Mouse (Mus musculus) neutrophil, adult 5-6 weeks (primary cell): ENCODE measurements around the gene Zfand3. TPM values are rescaled to one million over a fixed set of nuclear protein-coding genes. Genes with fewer than 3 reads are reported as not detected.

Experiments
- ATAC-seq: fragments of 151-379, 151-347 bp; 2 replicates; pipeline ENCODE4 v1.8.0; 2017; ENCODE audit warnings: mild to moderate bottlenecking, moderate TSS enrichment; ENCODE audit not compliant: insufficient number of reproducible peaks, poor library complexity, low FRiP score, severe bottlenecking; ENCODE audit errors: extremely low read depth
- total RNA-seq: library from RNA; stranded (forward); fragments of 200-1000 nt; gene quantifications from 2 replicates; pipeline ENCODE4 v1.2.3, GENCODE M21; 2017

The Zfand3 gene
- total RNA-seq, 1 experiment from 2014 or later: 83.2 TPM

DNA sequence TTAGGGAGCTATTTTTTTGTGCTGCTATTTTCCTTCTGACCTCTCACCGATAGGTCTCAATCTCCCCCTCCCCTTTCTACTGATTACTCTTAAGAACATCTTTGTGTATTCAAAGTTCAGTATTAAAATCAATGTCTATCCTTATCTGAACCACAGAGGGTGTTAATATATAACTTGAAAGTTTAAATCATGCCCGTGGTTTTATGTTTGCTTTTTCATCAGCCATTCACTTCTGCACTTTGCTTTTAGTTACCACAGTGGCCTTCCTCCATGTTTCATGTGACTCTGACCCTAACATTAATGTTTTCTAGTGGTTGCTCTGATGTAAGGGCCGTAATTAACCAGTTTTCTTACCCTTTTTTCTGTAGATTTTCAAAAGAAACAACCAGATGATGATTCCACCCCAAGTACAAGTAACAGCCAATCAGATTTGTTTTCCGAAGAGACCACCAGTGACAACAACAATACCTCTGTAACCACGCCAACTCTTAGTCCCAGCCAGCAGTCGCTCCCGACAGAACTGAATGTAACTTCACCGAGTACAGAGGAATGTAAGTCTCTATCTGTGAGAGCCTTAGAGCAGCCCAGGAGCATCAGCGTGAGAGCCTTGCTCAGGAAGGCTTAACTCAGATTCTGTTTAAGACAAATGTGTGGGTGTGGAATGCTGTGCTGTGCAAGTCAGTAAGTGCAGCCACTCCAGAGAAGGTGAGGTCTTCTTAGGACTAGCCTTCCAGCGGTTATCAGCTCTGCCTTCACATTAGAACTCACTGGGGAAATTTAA is 130.6 kb downstream of the Zfand3 start:
- no peak for ATAC-seq

DNA sequence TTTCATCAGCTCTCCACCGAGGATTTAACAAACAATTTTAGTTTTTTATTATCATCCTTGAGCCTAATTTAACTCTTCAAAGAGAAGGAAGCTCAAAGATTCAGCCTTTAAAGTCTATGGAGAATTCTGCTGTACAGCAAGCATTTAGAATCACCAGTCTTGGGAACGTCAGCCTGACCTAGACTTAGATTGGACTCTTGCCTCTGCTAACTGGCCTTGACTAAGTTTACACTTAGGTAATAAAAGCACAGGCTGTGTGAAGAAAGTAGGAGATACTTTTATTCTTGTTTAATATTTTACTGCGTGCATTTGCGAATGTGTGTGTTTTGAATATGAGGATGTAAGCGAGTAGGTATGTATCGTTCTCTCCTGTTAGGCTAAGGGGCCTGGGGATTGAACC is 131.4 kb downstream of the Zfand3 start:
- no peak for ATAC-seq

DNA sequence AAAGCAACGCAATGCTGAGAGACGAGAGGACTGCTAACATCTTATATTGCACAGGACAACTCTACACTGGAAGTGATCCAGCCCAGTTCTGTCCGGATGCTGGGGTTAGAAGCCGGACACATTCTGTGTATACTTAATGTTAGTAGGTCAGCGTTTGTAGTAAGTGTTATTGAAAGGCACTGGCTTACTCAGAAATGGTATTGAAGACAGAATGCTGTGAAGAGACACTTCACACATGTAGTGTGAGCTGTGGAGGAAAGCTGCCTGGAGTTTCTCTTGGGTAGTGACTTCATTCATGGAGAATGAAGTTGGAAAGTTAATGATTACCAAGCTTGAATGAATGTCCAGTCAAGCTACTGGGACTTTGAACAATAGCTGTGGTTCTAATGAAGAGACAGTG is 132.2 kb downstream of the Zfand3 start:
- no peak for ATAC-seq

DNA sequence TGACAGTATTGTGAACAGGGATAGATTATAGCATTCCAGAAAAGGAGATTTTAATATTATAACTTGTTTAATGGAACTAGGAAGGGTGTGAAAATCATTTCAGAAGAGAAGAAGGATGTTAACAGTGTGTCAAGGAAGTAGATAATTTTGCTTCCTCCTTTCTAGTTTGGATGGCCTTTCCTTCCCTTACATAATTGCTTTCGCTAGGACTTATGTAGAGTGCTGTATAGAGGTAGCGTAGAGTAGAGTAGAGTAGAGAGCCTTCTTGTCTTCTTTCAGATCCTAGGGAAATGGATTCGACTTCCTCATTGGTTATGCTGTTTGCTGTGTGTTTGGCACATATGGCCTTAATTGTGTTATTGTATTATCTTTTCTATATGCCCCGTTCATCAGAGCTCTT is 132.6 kb downstream of the Zfand3 start:
- no peak for ATAC-seq

DNA sequence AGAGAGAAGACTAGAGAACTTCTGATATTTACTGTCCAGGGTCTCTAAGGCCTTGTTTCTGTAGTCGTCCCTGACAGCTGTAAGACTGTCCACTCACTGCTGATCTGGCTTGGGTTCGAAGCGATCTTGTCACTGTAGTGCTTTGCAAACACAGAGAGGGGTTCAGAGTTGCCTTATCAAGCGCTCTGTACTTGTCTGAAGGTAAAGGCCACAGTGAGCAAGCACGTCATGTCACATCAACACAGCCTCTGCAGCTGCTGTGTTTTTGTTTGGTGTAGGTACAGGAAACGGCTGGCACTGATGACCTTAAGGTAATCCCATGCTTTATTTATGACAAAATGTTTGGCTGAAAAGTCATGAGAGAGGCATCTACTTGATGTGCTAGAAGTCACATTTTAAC is 139.6 kb downstream of the Zfand3 start:
- no peak for ATAC-seq

DNA sequence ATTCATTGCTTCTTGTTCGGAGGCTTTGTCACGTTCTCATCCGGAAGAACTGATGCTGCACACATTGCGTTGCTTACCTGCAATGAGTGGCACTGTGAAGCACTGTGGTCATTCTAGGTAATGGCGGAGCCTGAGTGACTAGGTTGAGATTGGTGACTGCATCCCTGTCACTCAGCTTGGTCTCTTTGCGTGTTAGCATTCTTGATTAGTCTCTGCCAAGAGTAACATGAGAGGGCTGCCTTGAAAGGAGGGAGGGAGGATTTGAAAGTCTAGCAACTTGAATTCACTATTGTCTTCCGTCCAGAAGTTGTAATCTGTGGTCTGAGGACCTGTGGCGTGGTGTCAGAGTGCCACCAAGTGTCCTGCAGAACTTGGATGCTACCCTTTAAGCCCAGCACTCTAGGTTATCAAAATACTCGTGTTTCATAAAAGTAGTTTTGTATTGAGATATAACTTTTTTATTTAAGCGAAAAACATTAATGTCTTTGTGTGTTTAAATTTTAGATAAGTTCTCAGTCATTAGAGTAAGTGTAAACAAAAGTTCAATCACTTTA is 141.1 kb downstream of the Zfand3 start:
- no peak for ATAC-seq

DNA sequence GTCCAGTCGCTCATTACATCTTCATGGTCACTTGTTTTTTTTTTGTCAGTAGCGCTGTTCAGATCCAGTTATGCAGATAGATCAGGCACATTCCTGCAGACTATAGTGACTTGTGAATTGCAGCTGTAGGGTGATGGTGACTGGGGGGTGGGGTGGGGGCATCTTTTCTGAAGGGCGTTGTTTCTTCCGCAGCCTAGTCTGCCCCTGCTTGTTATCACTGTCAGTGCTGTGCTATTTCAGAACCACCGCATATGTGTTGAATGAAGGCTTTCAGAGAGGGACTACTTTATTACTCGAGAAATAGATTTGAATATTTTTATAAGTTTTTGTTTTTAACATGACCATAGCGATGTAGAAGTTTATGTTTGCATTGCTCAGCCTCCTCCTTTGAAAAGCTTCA is 142.0 kb downstream of the Zfand3 start:
- no peak for ATAC-seq

DNA sequence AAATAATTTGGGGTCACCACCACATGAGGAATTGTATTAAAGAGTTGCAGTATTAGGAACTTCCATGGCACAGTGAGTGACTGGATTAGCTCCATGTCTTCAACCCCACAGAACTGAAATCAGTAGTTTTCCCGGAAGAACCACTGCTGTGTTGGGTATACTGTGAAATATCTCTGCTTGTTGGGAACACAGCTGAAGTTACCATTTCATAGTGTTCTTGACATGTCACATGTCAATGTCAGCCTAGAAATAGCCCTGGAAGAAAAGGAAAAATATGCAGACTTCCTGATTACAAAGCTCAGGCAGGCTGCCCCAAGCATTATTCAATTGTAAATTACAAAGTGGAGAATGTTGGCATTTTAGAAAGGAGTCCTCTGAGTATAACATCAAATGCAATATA is 143.4 kb downstream of the Zfand3 start:
- ATAC-seq: no peak

DNA sequence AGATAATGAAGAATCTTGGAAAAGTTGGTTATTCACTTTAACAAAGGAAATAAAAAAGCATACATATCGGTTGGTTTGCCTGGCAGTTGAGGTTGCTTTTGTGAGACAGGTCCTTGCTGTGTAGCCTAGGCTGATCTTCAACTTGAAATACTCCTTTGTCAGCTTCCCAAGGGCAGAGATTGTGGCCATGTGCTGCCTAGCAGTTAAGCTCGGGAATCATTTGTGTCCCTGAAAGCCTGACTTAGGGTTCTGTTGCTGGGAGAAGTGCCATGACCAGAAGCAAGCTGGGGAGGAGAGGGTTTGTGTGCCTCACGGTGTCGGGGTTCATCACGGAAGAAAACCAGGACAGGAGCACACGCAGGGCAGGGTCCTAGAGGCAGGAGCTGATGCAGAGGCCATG is 143.8 kb downstream of the Zfand3 start:
- no peak for ATAC-seq

DNA sequence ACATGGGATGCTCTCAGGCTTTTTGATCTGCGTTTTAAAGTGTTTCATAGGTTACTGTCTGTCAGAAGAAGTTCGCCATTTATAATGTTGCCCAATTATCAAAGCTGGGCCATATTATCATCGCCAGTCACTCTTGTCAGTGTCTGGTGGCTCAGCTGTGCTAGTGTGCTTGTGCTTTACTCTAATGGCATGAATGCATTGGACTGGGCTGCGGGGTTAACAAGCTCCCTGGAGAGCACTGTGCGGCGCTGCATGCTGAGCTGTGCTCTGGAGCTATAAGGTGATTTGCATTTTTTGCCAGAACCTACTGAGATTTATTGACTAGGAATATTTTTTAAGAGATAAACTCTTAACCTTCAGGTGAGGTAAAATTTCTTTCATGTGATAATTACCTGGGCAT is 145.4 kb downstream of the Zfand3 start:
- ATAC-seq: no peak

DNA sequence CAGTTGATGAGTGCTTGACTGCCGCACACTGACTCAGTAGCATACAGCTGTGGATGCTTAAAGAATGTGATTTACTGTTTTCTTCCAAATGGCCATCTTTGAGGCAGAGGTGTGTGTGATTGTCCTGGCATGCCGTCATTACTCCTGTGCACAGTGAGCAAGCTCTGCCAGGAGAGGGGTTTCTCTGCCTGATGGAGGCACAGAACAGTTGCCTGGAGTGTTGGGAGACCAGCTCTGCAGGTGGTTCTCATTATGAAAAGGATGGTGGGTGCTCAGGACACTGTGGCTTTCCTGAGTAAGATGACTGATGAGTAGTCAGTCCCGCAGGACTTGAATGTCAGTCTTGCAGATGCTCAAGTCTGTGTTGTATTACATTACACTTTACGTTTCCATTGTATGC is 149.6 kb downstream of the Zfand3 start:
- no peak for ATAC-seq

DNA sequence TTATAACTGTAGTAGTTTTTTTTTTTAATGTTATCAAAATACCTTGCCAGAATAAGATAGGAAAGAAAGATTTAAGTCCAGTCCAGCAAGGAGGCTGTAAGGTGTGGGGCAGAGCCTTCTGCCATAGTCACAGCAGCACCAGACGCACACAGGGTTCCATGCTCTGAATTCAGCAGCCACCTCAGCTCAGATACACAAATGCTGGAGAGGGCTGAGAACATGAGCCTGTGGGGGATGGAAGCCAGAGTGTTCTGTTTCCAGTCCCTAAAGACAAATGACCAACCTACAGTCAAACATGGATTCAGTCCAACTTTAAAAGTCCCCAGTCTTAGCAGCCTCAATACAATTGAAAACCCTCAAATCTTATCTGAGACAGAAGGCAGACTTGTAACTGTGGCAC is 150.3 kb downstream of the Zfand3 start:
- no peak for ATAC-seq

DNA sequence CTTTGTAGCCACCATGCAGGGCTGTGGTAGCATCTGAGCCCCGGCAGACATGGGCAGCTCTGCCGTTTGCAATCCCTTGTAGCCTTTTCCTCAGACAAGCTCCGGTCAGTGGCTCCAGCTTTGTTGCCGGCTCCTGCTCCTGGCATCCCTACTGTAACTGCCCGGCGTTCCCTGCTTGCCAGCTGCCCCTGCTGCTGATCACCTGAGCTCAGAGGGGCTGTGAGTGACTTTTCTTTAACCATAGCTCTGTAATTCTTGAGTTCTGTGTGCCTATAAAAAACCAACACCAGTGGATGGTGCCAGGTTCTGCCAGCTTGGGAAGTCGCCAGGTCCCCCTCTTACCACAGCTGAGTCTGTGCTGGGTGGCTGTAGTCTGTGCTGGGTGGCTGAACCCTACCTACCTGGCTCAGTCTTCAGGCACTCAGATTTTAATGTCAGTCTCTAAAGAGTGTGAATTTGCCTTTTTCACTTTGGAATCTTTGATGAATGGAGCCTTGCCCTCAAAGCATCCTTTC is 150.9 kb downstream of the Zfand3 start:
- no peak for ATAC-seq

DNA sequence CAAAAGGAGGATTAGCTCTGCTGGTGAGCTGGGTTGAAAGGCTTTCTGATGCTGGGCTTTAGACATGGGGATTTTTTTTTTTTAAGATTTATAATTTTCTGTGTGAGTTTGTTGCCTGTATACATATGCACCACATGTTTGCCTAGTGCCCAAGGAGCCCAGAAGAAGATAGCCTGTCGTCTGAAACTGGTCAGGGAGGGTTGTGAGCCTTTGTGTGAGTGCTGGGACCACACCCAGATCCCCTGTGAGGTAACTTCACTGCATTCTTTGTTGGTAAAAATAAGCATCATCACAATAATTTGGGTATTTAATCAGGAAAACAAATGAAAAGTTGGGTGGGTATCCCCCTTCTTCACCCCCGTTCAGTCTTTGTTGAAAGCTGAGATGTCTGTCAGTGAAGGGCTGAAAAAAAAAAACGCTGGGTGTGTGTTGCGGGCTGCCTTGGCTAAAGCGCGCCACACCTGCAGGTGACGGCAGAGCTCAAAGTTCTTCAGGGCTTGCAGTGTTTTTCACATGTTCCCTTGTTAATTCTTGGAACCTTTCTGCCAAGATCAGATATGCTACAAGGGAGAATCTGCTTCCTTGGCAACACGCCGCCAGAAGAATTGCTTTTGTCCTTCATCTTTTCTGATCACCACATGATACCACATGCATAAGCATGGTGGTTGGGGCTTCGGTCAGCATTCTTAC is 154.0 kb downstream of the Zfand3 start:
- no peak for ATAC-seq

DNA sequence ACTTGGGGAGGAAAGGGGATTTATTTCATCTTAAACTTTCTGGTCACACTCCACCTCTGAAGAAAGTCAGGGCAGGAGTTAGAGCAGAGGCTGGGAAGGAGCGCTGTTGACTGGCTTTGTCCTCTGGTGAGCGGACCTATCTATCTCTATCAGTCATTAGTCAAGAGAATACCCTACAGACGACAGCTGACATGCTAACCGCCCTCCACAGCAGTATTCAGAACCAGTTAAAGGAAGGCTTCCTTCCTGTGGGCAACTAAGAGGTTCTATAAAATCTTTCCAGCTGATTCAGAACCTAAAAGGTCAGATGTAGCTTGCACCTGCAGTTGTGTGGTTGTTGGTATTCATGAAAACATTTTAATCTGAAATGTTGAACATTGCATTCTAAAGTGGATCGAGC is 154.8 kb downstream of the Zfand3 start:
- ATAC-seq: no peak

DNA sequence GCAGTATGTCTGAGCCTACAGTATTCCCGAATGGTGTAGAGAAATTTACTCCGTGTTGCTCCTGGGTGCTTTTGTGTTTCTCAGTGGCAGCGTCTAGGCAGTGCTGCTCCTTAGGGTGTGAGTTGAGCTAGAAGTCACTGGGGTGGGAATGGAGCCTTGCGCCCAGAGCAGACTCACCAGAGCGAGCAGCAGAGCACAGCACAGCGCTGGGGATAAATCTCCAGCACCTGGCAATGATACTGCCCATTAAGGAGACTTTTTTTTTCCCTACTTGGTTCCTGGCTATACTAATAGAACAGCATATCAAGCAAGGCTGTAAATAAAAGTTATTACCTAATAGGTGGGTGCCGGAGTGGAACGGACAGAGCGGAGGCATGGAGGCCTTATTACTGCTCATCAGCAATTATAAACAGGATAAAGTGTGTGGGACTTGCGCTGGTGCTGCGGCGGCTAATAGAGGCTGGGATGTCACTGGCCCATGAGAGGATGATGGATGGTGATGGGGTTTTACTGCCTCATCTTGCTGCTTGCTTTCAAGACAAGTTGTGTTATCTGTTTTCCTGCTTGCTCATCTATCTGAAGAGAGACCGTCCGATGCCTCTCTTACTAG is 156.4 kb downstream of the Zfand3 start:
- ATAC-seq: no peak

DNA sequence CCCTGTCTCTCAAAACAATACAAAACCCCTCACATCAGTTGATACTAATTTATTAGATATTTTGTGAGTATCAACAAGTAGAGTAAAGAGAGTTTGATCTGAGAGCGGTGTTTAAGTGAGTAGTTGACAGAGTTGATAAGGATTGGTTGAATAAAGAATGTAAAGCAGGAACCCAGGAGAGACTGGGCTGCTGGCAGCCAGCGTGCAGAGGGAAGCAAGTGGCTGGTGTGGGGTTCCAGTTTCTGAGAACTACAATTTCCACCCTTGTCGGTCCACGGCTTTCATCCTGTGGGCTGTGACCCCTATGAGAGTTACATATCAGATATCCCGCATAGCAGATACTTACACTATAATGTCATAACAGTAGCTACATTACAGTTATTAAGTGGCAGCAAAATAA is 158.4 kb downstream of the Zfand3 start:
- no peak for ATAC-seq

DNA sequence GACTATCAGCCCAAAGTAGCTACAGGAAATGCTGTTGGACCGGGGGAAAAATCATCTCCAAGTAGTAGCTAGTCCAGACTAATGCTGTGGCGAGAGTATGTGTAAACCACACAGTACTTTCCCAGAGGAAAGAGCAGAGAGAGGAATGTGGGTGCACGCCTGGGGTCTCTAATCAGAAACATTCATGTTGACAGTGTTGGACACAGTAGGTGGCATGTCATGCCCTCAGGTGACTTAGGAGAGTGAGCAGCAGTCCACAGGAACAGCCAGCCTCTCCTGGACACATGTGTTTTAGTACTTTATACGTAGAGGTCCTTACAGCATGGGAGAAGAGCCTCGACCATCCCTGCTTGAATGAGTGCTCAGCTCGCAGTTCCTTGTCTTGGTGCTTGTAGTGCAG is 159.3 kb downstream of the Zfand3 start:
- no peak for ATAC-seq

DNA sequence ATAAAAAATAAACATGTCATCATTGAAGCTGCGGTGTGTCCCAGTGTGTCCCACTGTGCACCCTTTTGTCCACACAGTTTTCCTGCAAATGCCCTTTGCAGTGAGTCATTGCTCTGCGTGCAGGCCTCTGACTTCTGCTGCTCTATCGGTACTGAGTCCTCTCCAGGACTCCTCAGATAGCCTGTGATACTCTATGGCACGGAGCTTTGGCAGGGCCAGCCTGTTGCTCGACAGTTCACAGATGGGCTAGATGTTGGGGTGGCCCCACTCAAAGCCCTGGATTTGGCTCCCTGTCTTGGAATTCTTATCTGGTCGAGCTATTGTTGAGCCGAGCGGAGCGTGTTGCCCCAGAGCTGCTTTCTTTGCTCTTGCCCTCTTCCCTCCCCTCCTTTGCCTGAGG is 160.3 kb downstream of the Zfand3 start:
- no peak for ATAC-seq

DNA sequence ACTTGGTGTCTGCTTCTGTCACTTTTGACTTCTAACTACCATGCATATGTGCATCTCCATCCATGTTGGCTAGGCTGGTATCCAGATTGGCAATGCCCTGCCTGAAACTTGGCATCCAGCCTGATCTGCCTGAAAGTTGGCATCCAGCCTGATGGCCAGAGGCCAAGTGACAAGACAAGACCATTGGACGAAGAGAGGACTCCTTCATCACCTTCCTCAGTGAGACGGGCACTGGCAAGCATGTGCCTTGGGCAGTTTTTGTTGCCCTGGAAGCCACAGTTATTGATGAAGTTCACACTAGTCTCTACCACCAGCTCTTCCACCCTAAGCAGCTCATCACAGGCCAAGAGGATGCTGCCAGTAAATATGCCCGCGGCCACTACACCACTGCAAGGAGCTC is 172.9 kb downstream of the Zfand3 start:
- no peak for ATAC-seq
